Mouse (Mus musculus) olfactory bulb, adult 2 months (tissue): ENCODE measurements around the gene Kcnk4. TPM values are rescaled to one million over a fixed set of nuclear protein-coding genes. Genes with fewer than 3 reads are reported as not detected.

Experiments
- H3K27ac ChIP-seq: fragments of 200-500 bp; 2 replicates; pipeline ENCODE4 v1.5.1; 2012; ENCODE audit warnings: low read depth, low read length; ENCODE audit not compliant: insufficient read depth
- H3K4me1 ChIP-seq: fragments of 200-500 bp; 2 replicates; pipeline ENCODE4 v1.6.1; 2012; ENCODE audit warnings: low read length; ENCODE audit not compliant: control insufficient read depth, insufficient read depth
- H3K4me3 ChIP-seq: fragments of 200-500 bp; 2 replicates; pipeline ENCODE4 v1.5.1; 2012; ENCODE audit warnings: mild to moderate bottlenecking, low read depth, low read length, moderate library complexity; ENCODE audit not compliant: insufficient read depth
- CTCF ChIP-seq: fragments of 200-500 bp; IDR thresholded peaks from 2 replicates; pipeline ENCODE4 v1.5.1; 2012; ENCODE audit warnings: low read depth, mild to moderate bottlenecking, low read length, moderate library complexity; ENCODE audit not compliant: insufficient read depth
- POLR2A ChIP-seq: fragments of 200-500 bp; IDR thresholded peaks from 2 replicates; pipeline ENCODE4 v1.6.1; 2012; ENCODE audit warnings: mild to moderate bottlenecking, low read depth, low read length, moderate library complexity; ENCODE audit not compliant: insufficient read depth
- WGBS: fragments of 180-500 bp; shearing (Covaris S2); methylation state at CpG from one replicate; pipeline ENCODE4 v1.1.7; 2018; 5-methylcytosine and 5-hydroxymethylcytosine counted together
- polyA plus RNA-seq: library from polyadenylated mRNA; stranded (reverse); fragments of >200 nt; gene quantifications from 2 replicates; pipeline ENCODE4 v1.2.4, GENCODE M21; 2012; ENCODE audit warnings: low replicate concordance; ENCODE audit not compliant: missing spikeins, insufficient read depth, insufficient read length

Kcnk4 gene
- polyA plus RNA-seq, 1 experiment = not detected

- 67% methylated on average over 1 of the region's 1 CpGs for WGBS
- H3K4me1 ChIP-seq = peaks cover 27% of the 10 kb centered on the region
- no peak overlapping the region for H3K27ac ChIP-seq
- H3K4me3 ChIP-seq = no peak overlapping the region
- no peak for TF ChIP-seq CTCF
- TF ChIP-seq POLR2A = no peak
Measured at GRCm38 (mm10) chr19:6932018-6932417, 2.3 kb downstream of the Kcnk4 start.

GRCm38 (mm10) chr19:6931002-6931401, 3.3 kb downstream of the Kcnk4 start:
- TF ChIP-seq POLR2A (no peak), CTCF (no peak)
- H3K27ac ChIP-seq = no peak overlapping the region
- 18% methylated on average over 2 of the region's 2 CpGs for WGBS
- H3K4me3 ChIP-seq = no peak overlapping the region
- peaks cover 32% of the 10 kb centered on the region for H3K4me1 ChIP-seq

GRCm38 (mm10) chr19:6928080-6928479, 6.2 kb downstream of the Kcnk4 start:
- no peak overlapping the region for H3K4me3 ChIP-seq
- 13% methylated on average over 9 of the region's 9 CpGs for WGBS
- peaks cover 38% of the 10 kb centered on the region for H3K4me1 ChIP-seq
- H3K27ac ChIP-seq = no peak overlapping the region
- TF ChIP-seq CTCF (no peak), POLR2A (no peak)

GRCm38 (mm10) chr19:6926559-6927255, 7.6 kb downstream of the Kcnk4 start:
- no peak overlapping the region for H3K4me3 ChIP-seq
- WGBS = 34% methylated on average over 26 of the region's 26 CpGs
- TF ChIP-seq CTCF (no peak), POLR2A (no peak)

GRCm38 (mm10) chr19:6925611-6926329, 8.5 kb downstream of the Kcnk4 start:
- peaks cover 33% of the 10 kb centered on the region for H3K4me1 ChIP-seq
- WGBS = 32% methylated on average over 40 of the region's 40 CpGs
- H3K27ac ChIP-seq = no peak overlapping the region
- TF ChIP-seq POLR2A (no peak), CTCF (no peak)
- no peak overlapping the region for H3K4me3 ChIP-seq

More at GRCm38 (mm10) chr19:6926559-6927255, 7.6 kb downstream of the Kcnk4 start:
- Histone ChIP-seq H3K4me1 (peaks cover 37% of the 10 kb centered on the region), H3K27ac (no peak overlapping the region)

GRCm38 (mm10) chr19:6925307-6925573, 9.1 kb downstream of the Kcnk4 start, which contains the start of gene Catsperz:
Catsperz (minus strand) TSS chr19:6925380.
- Histone ChIP-seq H3K27ac (no peak within 1 kb of the TSS), H3K4me3 (peak within 1 kb of the TSS; percentile 2), H3K4me1 (peaks cover 36% of the 10 kb centered on the region)
- WGBS = 9% methylated on average over 9 of the region's 9 CpGs
- no peak for TF ChIP-seq CTCF
- TF ChIP-seq POLR2A = no peak

GRCm38 (mm10) chr19:6924461-6925306, 9.6 kb downstream of the Kcnk4 start:
- WGBS = 5% methylated on average over 39 of the region's 39 CpGs
- no peak for TF ChIP-seq POLR2A
- TF ChIP-seq CTCF = peak; percentile 35; the same call in 1 of the 2 replicates
- Histone ChIP-seq H3K4me1 (peaks cover 42% of the 10 kb centered on the region), H3K27ac (no peak overlapping the region), H3K4me3 (peak overlapping the region; percentile 2)

- WGBS = 52% methylated on average over 6 of the region's 6 CpGs
- TF ChIP-seq POLR2A (no peak), CTCF (no peak)
- H3K27ac ChIP-seq = peak overlapping the region; percentile 99
- peaks cover 42% of the 10 kb centered on the region for H3K4me1 ChIP-seq
- peak overlapping the region; percentile 81; the same call in 1 of the 2 replicates for H3K4me3 ChIP-seq
Measured at GRCm38 (mm10) chr19:6922901-6923735, 11.2 kb downstream of the Kcnk4 start.
